Mouse (Mus musculus) lung, postnatal 0 days (tissue): Measurements from ENCODE around the gene Utf1. TPM values are rescaled to one million over a fixed set of nuclear protein-coding genes. Genes with fewer than 3 reads are reported as not detected.

ENCODE experiments used
- ATAC-seq: fragments of 200-750 bp; cut with Nextera tagmentation; 2 replicates; pipeline ENCODE4 v1.8.0; 2017; ENCODE audit warnings: moderate library complexity
- DNase-seq: peaks from one replicate; pipeline ENCODE4 v3.0.0-alpha.2; 2016; ENCODE audit warnings: low spot score
- H3K27ac ChIP-seq: fragments of 300-500 bp; sonication (generic); 2 replicates; pipeline ENCODE4 v1.5.1; 2014; ENCODE audit warnings: antibody characterized with exemption, mild to moderate bottlenecking, low read length, mixed read lengths
- H3K27me3 ChIP-seq: fragments of 300-500 bp; sonication (generic); replicated peaks from 2 replicates; pipeline ENCODE4 v1.6.1; 2014; ENCODE audit warnings: low read length, mixed read lengths; ENCODE audit not compliant: insufficient read depth
- H3K36me3 ChIP-seq: fragments of 300-500 bp; sonication (generic); 2 replicates; pipeline ENCODE4 v1.6.1; 2014; ENCODE audit warnings: low read length, mixed read lengths; ENCODE audit not compliant: insufficient read depth
- H3K4me1 ChIP-seq: fragments of 300-500 bp; sonication (generic); 2 replicates; pipeline ENCODE4 v1.6.1; 2014; ENCODE audit warnings: antibody characterized with exemption, low read depth, low read length, mixed read lengths; ENCODE audit not compliant: insufficient read depth
- H3K4me2 ChIP-seq: fragments of 300-500 bp; sonication (generic); replicated peaks from 2 replicates; pipeline ENCODE4 v1.6.1; 2014; ENCODE audit warnings: low read depth, mild to moderate bottlenecking, low read length, moderate library complexity, mixed read lengths
- H3K4me3 ChIP-seq: fragments of 300-500 bp; sonication (generic); 2 replicates; pipeline ENCODE4 v1.5.1; 2014; ENCODE audit warnings: low read depth, low read length
- H3K9ac ChIP-seq: fragments of 300-500 bp; sonication (generic); replicated peaks from 2 replicates; pipeline ENCODE4 v1.6.1; 2014; ENCODE audit warnings: low read depth, mild to moderate bottlenecking
- H3K9me3 ChIP-seq: fragments of 300-500 bp; sonication (generic); 2 replicates; pipeline ENCODE4 v1.6.1; 2016; ENCODE audit warnings: low read length, mixed read lengths
- CTCF ChIP-seq: IDR thresholded peaks from 2 replicates; pipeline ENCODE4 v1.5.1; 2016; ENCODE audit warnings: antibody characterized with exemption, mild to moderate bottlenecking
- EP300 ChIP-seq: IDR thresholded peaks from 2 replicates; pipeline ENCODE4 v1.6.1; 2016; ENCODE audit warnings: antibody characterized with exemption, mild to moderate bottlenecking, control low read depth
- WGBS: fragments of 180-500 bp; shearing (Covaris S2); extraction: QIAGEN DNeasy Blood & Tissue Kit; methylation state at CpG from one replicate; pipeline ENCODE4 v1.1.7; 2014; 5-methylcytosine and 5-hydroxymethylcytosine counted together
- polyA plus RNA-seq: library from polyadenylated mRNA; unstranded; fragments of >200 nt; fragmentation: Nextera tagmentation; extraction: Ambion mirVana; gene quantifications from 2 replicates; pipeline ENCODE4 v1.2.1, GENCODE M21; 2015

Utf1 gene
- polyA plus RNA-seq, 1 experiment from 2014 or later = not detected

DNA sequence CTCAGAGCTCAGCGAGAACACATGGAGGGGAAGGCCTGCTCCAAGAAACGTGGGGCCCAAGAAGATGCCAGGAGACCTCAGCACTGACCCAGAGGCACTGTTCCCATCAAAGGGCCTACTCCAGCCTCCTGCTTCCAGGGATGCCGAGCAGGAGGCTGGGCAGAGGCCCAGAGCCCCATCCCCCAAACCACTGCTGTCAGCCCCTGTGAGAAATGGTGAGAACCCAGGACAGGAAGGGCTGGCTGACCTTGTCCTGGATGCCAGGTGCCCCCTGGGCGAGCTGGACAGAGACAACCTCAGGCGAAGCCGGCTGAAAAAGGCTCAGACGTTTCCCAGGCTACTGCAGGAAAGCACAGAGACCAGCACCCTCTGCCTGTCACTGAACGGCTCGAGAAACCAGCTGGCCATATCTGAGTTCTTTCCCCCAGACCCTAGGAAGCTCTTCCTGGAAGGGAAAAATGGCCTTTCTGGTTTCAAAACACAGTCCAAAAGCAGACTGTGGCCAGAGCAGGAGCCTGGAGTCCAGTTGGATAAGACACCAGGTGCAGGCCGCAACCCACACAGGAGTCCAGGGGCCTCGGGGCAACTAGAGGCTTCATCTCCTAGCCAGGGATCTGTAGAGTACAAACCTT, 33.3 kb upstream of the Utf1 start:
- ATAC-seq (no peak), DNase-seq (no peak)
- no peak overlapping the region for H3K27ac ChIP-seq
- H3K36me3 ChIP-seq = no peaks in the 10 kb centered on the region
- H3K4me1 ChIP-seq = no peaks in the 10 kb centered on the region
- TF ChIP-seq CTCF (no peak), EP300 (no peak)
- no peak overlapping the region for H3K9ac ChIP-seq
- no peaks in the 10 kb centered on the region for H3K9me3 ChIP-seq
- H3K4me3 ChIP-seq = no peak overlapping the region
- no peak overlapping the region for H3K4me2 ChIP-seq
- WGBS = 46% methylated on average over 11 of the region's 11 CpGs
- 0 out of 2 replicates have a peak, but pooled peaks cover 3% of the 10 kb centered on the region for H3K27me3 ChIP-seq

GRCm38 (mm10) chr7:139914141-139915047, 29.2 kb upstream of the Utf1 start:
- H3K27me3 ChIP-seq = 0 out of 2 replicates have a peak, but pooled peaks cover 3% of the 10 kb centered on the region
- no peaks in the 10 kb centered on the region for H3K4me1 ChIP-seq
- no peaks in the 10 kb centered on the region for H3K9me3 ChIP-seq
- H3K4me3 ChIP-seq = 0 out of 2 replicates have a peak overlapping the region, but pooled peaks have one; percentile 16
- H3K27ac ChIP-seq = no peak overlapping the region
- peak; percentile 61 for ATAC-seq
- peak overlapping the region; percentile 23 for H3K4me2 ChIP-seq
- WGBS = 12% methylated on average over 29 of the region's 29 CpGs
- H3K9ac ChIP-seq = no peak overlapping the region
- peak; percentile 12 for DNase-seq
- TF ChIP-seq EP300 (no peak), CTCF (no peak)
- H3K36me3 ChIP-seq = no peaks in the 10 kb centered on the region

GRCm38 (mm10) chr7:139915646-139916257, 27.8 kb upstream of the Utf1 start:
- no peak for DNase-seq
- Histone ChIP-seq H3K27me3 (0 out of 2 replicates have a peak, but pooled peaks cover 3% of the 10 kb centered on the region), H3K36me3 (no peaks in the 10 kb centered on the region), H3K27ac (no peak overlapping the region), H3K4me2 (no peak overlapping the region), H3K4me1 (no peaks in the 10 kb centered on the region), H3K9me3 (no peaks in the 10 kb centered on the region), H3K4me3 (no peak overlapping the region), H3K9ac (no peak overlapping the region)
- 6% methylated on average over 14 of the region's 14 CpGs for WGBS
- no peak for ATAC-seq
- TF ChIP-seq CTCF = no peak
- no peak for TF ChIP-seq EP300

DNA sequence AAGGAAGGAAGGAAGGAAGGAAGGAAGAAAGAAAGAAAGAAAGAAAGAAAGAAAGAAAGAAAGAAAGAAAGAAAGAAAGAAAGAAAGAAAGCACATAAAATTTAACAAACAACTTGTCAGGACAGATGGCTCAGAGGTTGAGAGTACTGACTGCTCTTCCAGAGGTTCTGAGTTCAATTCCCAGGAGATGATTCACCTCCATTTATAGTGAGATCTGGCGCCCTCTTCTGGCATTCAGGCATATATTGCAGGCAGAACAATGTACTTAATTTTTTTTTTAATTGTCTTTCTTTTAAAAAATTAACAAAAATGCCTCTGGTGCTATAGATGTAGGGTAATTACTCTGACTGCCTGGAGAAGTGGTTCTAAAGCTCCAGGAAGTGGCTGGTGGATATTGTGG, 27.2 kb upstream of the Utf1 start:
- ATAC-seq = no peak
- H3K36me3 ChIP-seq = no peaks in the 10 kb centered on the region
- H3K4me2 ChIP-seq = no peak overlapping the region
- no peaks in the 10 kb centered on the region for H3K9me3 ChIP-seq
- H3K4me1 ChIP-seq = no peaks in the 10 kb centered on the region
- H3K27me3 ChIP-seq = 0 out of 2 replicates have a peak, but pooled peaks cover 3% of the 10 kb centered on the region
- no peak for DNase-seq
- WGBS = 0% methylated on average over 1 of the region's 1 CpGs
- TF ChIP-seq EP300 (no peak), CTCF (peak; percentile 33)
- H3K9ac ChIP-seq = no peak overlapping the region
- no peak overlapping the region for H3K4me3 ChIP-seq
- H3K27ac ChIP-seq = no peak overlapping the region

DNA sequence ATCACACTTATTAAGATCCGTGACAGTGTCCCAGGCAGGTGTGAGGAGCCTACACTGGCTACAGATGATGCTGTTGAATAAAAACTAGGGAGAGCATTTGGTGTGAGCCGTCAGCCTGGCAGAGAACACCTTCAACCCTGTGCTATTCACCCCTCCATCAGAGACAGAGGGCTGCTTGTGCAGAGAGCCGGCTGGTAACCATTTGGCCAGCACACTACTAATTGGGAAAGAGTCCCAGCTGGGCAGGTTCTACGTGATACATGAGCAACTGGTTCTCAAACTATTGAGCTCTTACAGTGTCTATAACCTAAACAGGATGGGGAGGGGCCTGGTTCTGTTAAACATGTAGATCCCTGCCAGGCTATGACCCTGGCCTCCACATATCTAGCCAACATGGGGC, 25.3 kb upstream of the Utf1 start:
- Histone ChIP-seq H3K27ac (no peak overlapping the region), H3K9ac (no peak overlapping the region), H3K36me3 (no peaks in the 10 kb centered on the region), H3K9me3 (no peaks in the 10 kb centered on the region), H3K27me3 (no peaks in the 10 kb centered on the region), H3K4me1 (no peaks in the 10 kb centered on the region), H3K4me2 (no peak overlapping the region), H3K4me3 (no peak overlapping the region)
- DNase-seq (no peak), ATAC-seq (no peak)
- TF ChIP-seq CTCF (no peak), EP300 (no peak)
- WGBS = 69% methylated on average over 4 of the region's 4 CpGs

DNA sequence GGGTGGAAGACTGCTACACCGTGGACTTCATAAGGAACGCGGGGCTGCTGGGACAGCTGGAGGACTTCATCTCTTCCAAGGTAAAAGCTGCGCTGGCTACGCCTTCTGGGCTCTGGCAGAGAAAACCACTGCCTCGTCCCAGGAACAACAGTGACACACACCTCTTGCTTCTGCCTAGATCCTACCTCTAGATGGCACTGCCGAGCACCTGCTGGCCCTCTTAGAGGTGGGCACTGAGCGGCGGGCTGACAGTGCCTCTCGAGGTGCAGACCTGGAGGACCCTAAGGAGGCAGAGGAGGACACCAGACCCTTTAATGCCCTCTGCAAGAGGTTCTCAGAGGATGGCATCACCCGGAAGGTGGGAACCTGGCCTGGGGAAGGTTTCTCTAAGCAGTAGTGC, 12.9 kb upstream of the Utf1 start:
- WGBS = 21% methylated on average over 11 of the region's 11 CpGs
- no peak for ATAC-seq

More for the DNA sequence above, 12.9 kb upstream of the Utf1 start:
- Histone ChIP-seq H3K4me2 (no peak overlapping the region), H3K4me3 (no peak overlapping the region), H3K27me3 (no peaks in the 10 kb centered on the region), H3K9me3 (no peaks in the 10 kb centered on the region), H3K36me3 (no peaks in the 10 kb centered on the region), H3K4me1 (no peaks in the 10 kb centered on the region), H3K9ac (no peak overlapping the region), H3K27ac (no peak overlapping the region)
- peak; percentile 28 for DNase-seq
- TF ChIP-seq EP300 (no peak), CTCF (peak; percentile 74)
